Mouse (Mus musculus) bone marrow macrophage, adult 2 months (primary cell): ENCODE results near the gene F2rl1.

Experiments
- CTCF ChIP-seq: IDR thresholded peaks from 2 replicates; pipeline ENCODE4 v1.5.1; 2012; ENCODE audit warnings: low read depth, mild to moderate bottlenecking, low read length, moderate library complexity
- POLR2A ChIP-seq: IDR thresholded peaks from 2 replicates; pipeline ENCODE4 v1.6.1; 2012; ENCODE audit warnings: mild to moderate bottlenecking, low read depth, low read length, borderline replicate concordance

DNA sequence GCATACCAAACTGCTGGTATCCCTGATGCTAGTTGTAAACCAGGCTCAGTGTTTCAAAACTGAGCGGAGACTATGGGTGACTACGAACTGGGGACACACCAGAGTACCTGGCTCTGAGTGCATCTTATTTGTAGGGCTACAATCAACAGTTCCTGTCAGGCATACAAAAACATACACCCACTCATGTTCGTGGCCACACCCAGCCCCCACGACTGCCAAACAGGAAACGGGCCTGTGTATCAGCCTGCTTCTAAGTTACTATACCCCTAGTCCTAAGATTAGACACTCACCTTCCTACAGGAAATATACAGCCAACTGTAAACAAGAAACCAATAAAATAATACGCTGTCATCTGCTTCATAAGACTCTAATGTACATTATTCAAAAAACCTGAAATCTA, 4.0 kb downstream of the F2rl1 start:
- TF ChIP-seq POLR2A (no peak), CTCF (no peak)
